Mouse (Mus musculus) lung, postnatal 0 days (tissue): ENCODE results near the gene Mst1. TPM values are rescaled to one million over a fixed set of nuclear protein-coding genes. Genes with fewer than 3 reads are reported as not detected.

Source experiments
- ATAC-seq: fragments of 200-750 bp; cut with Nextera tagmentation; 2 replicates; pipeline ENCODE4 v1.8.0; 2017; ENCODE audit warnings: moderate library complexity
- DNase-seq: peaks from one replicate; pipeline ENCODE4 v3.0.0-alpha.2; 2016; ENCODE audit warnings: low spot score
- H3K27ac ChIP-seq: fragments of 300-500 bp; sonication (generic); 2 replicates; pipeline ENCODE4 v1.5.1; 2014; ENCODE audit warnings: antibody characterized with exemption, mild to moderate bottlenecking, low read length, mixed read lengths
- H3K27me3 ChIP-seq: fragments of 300-500 bp; sonication (generic); replicated peaks from 2 replicates; pipeline ENCODE4 v1.6.1; 2014; ENCODE audit warnings: low read length, mixed read lengths; ENCODE audit not compliant: insufficient read depth
- H3K36me3 ChIP-seq: fragments of 300-500 bp; sonication (generic); 2 replicates; pipeline ENCODE4 v1.6.1; 2014; ENCODE audit warnings: low read length, mixed read lengths; ENCODE audit not compliant: insufficient read depth
- H3K4me1 ChIP-seq: fragments of 300-500 bp; sonication (generic); 2 replicates; pipeline ENCODE4 v1.6.1; 2014; ENCODE audit warnings: antibody characterized with exemption, low read depth, low read length, mixed read lengths; ENCODE audit not compliant: insufficient read depth
- H3K4me2 ChIP-seq: fragments of 300-500 bp; sonication (generic); replicated peaks from 2 replicates; pipeline ENCODE4 v1.6.1; 2014; ENCODE audit warnings: low read depth, mild to moderate bottlenecking, low read length, moderate library complexity, mixed read lengths
- H3K4me3 ChIP-seq: fragments of 300-500 bp; sonication (generic); 2 replicates; pipeline ENCODE4 v1.5.1; 2014; ENCODE audit warnings: low read depth, low read length
- H3K9ac ChIP-seq: fragments of 300-500 bp; sonication (generic); replicated peaks from 2 replicates; pipeline ENCODE4 v1.6.1; 2014; ENCODE audit warnings: low read depth, mild to moderate bottlenecking
- H3K9me3 ChIP-seq: fragments of 300-500 bp; sonication (generic); 2 replicates; pipeline ENCODE4 v1.6.1; 2016; ENCODE audit warnings: low read length, mixed read lengths
- CTCF ChIP-seq: IDR thresholded peaks from 2 replicates; pipeline ENCODE4 v1.5.1; 2016; ENCODE audit warnings: antibody characterized with exemption, mild to moderate bottlenecking
- EP300 ChIP-seq: IDR thresholded peaks from 2 replicates; pipeline ENCODE4 v1.6.1; 2016; ENCODE audit warnings: antibody characterized with exemption, mild to moderate bottlenecking, control low read depth
- WGBS: fragments of 180-500 bp; shearing (Covaris S2); extraction: QIAGEN DNeasy Blood & Tissue Kit; methylation state at CpG from one replicate; pipeline ENCODE4 v1.1.7; 2014; 5-methylcytosine and 5-hydroxymethylcytosine counted together
- polyA plus RNA-seq: library from polyadenylated mRNA; unstranded; fragments of >200 nt; fragmentation: Nextera tagmentation; extraction: Ambion mirVana; gene quantifications from 2 replicates; pipeline ENCODE4 v1.2.1, GENCODE M21; 2015

The Mst1 gene
- polyA plus RNA-seq, 1 experiment from 2014 or later, result 0.62 TPM

GRCm38 (mm10) chr9:108051931-108052220 lies 28.4 kb upstream of the Mst1 start:
- TF ChIP-seq CTCF, result no peak
- no peak for TF ChIP-seq EP300
- no peak for ATAC-seq
- Histone ChIP-seq H3K36me3 (peaks cover 10% of the 10 kb centered on the region; the same call in 1 of the 2 replicates), H3K4me2 (no peak overlapping the region), H3K4me3 (no peak overlapping the region), H3K9ac (no peak overlapping the region), H3K9me3 (no peaks in the 10 kb centered on the region), H3K27ac (no peak overlapping the region), H3K27me3 (no peaks in the 10 kb centered on the region), H3K4me1 (peaks cover 7% of the 10 kb centered on the region; the same call in 1 of the 2 replicates)
- DNase-seq, result no peak
- 83% methylated on average over 4 of the region's 4 CpGs for WGBS

GRCm38 (mm10) chr9:108052411-108052810 lies 27.8 kb upstream of the Mst1 start:
- H3K4me2 ChIP-seq, result no peak overlapping the region
- no peak for TF ChIP-seq EP300
- no peak for TF ChIP-seq CTCF
- H3K27me3 ChIP-seq, result no peaks in the 10 kb centered on the region
- no peaks in the 10 kb centered on the region for H3K9me3 ChIP-seq
- H3K36me3 ChIP-seq, result peaks cover 12% of the 10 kb centered on the region; the same call in 1 of the 2 replicates
- no peak overlapping the region for H3K4me3 ChIP-seq
- DNase-seq, result no peak
- H3K4me1 ChIP-seq, result peaks cover 7% of the 10 kb centered on the region; the same call in 1 of the 2 replicates
- ATAC-seq, result no peak
- H3K9ac ChIP-seq, result no peak overlapping the region
- 75% methylated on average over 7 of the region's 7 CpGs for WGBS
- H3K27ac ChIP-seq, result no peak overlapping the region

- Histone ChIP-seq H3K4me2 (peak within 1 kb of the TSS; percentile 39), H3K27ac (0 out of 2 replicates have a peak within 1 kb of the TSS, but pooled peaks have one; percentile 39), H3K27me3 (no peaks in the 10 kb centered on the region), H3K9me3 (no peaks in the 10 kb centered on the region), H3K9ac (no peak within 1 kb of the TSS), H3K4me3 (no peak within 1 kb of the TSS), H3K4me1 (peaks cover 7% of the 10 kb centered on the region; the same call in 1 of the 2 replicates), H3K36me3 (peaks cover 15% of the 10 kb centered on the region; the same call in 1 of the 2 replicates)
- DNase-seq (peak; percentile 98), ATAC-seq (peak; percentile 74)
- 52% methylated on average over 20 of the region's 20 CpGs for WGBS
- peak; percentile 97 for TF ChIP-seq CTCF
- TF ChIP-seq EP300, result no peak
These were observed 27.2 kb upstream of the Mst1 start, which contains the start of gene Amigo3 for GRCm38 (mm10) chr9:108052885-108053664. Gene Amigo3, plus strand, starts transcription at chr9:108053159.

- H3K36me3 ChIP-seq, result peaks cover 21% of the 10 kb centered on the region
- H3K4me1 ChIP-seq, result peaks cover 7% of the 10 kb centered on the region; the same call in 1 of the 2 replicates
- H3K4me2 ChIP-seq, result no peak overlapping the region
- H3K9ac ChIP-seq, result no peak overlapping the region
- 76% methylated on average over 15 of the region's 15 CpGs for WGBS
- H3K27ac ChIP-seq, result no peak overlapping the region
- no peak overlapping the region for H3K4me3 ChIP-seq
- ATAC-seq (no peak), DNase-seq (no peak)
- H3K27me3 ChIP-seq, result no peaks in the 10 kb centered on the region
- TF ChIP-seq CTCF (no peak), EP300 (no peak)
- H3K9me3 ChIP-seq, result no peaks in the 10 kb centered on the region
These were observed 26.5 kb upstream of the Mst1 start for GRCm38 (mm10) chr9:108053665-108054225.

- H3K4me3 ChIP-seq, result no peak overlapping the region
- H3K9ac ChIP-seq, result no peak overlapping the region
- TF ChIP-seq EP300 (no peak), CTCF (no peak)
- H3K36me3 ChIP-seq, result peaks cover 28% of the 10 kb centered on the region
- H3K9me3 ChIP-seq, result no peaks in the 10 kb centered on the region
- H3K27ac ChIP-seq, result no peak overlapping the region
- no peaks in the 10 kb centered on the region for H3K27me3 ChIP-seq
- DNase-seq (no peak), ATAC-seq (no peak)
- WGBS, result 83% methylated on average over 22 of the region's 22 CpGs
- H3K4me2 ChIP-seq, result no peak overlapping the region
- peaks cover 7% of the 10 kb centered on the region; the same call in 1 of the 2 replicates for H3K4me1 ChIP-seq
These were observed 25.8 kb upstream of the Mst1 start for GRCm38 (mm10) chr9:108054331-108055040.

- Histone ChIP-seq H3K9ac (no peak overlapping the region), H3K4me3 (no peak overlapping the region), H3K4me2 (no peak overlapping the region), H3K9me3 (no peaks in the 10 kb centered on the region), H3K4me1 (peaks cover 4% of the 10 kb centered on the region; the same call in 1 of the 2 replicates), H3K27me3 (no peaks in the 10 kb centered on the region), H3K36me3 (peaks cover 29% of the 10 kb centered on the region), H3K27ac (no peak overlapping the region)
- TF ChIP-seq CTCF (no peak), EP300 (no peak)
- ATAC-seq (no peak), DNase-seq (no peak)
- WGBS, result 47% methylated on average over 1 of the region's 1 CpGs
These were observed 25.2 kb upstream of the Mst1 start for GRCm38 (mm10) chr9:108055061-108055460.
